Mouse (Mus musculus) forebrain, embryonic 10.5 days (tissue): ENCODE data around the gene Pom121l2. TPM values are rescaled to one million over a fixed set of nuclear protein-coding genes. Genes with fewer than 3 reads are reported as not detected.

Experiments
- DNase-seq: peaks from one replicate; pipeline ENCODE4 v3.0.0-alpha.2; 2017; ENCODE audit warnings: low spot score; ENCODE audit errors: extremely low spot score
- H3K27ac ChIP-seq: fragments of 300-500 bp; sonication (generic); 2 replicates; pipeline ENCODE4 v1.5.1; 2016; ENCODE audit warnings: mild to moderate bottlenecking
- H3K27me3 ChIP-seq: fragments of 300-500 bp; sonication (generic); 2 replicates; pipeline ENCODE4 v1.6.1; 2016; ENCODE audit warnings: mild to moderate bottlenecking; ENCODE audit not compliant: poor library complexity, severe bottlenecking
- H3K36me3 ChIP-seq: fragments of 300-500 bp; sonication (generic); replicated peaks from 2 replicates; pipeline ENCODE4 v1.6.1; 2016; ENCODE audit warnings: mild to moderate bottlenecking, moderate library complexity
- H3K4me1 ChIP-seq: fragments of 300-500 bp; sonication (generic); 2 replicates; pipeline ENCODE4 v1.6.1; 2016
- H3K4me3 ChIP-seq: fragments of 300-500 bp; sonication (generic); 2 replicates; pipeline ENCODE4 v1.5.1; 2016; ENCODE audit warnings: mild to moderate bottlenecking, moderate library complexity
- H3K9me3 ChIP-seq: fragments of 300-500 bp; sonication (generic); 2 replicates; pipeline ENCODE4 v1.6.1; 2016; ENCODE audit warnings: mild to moderate bottlenecking, moderate library complexity
- WGBS: fragments of 180-500 bp; shearing (Covaris S2); methylation state at CpG from one replicate; pipeline ENCODE4 v1.1.7; 2016; 5-methylcytosine and 5-hydroxymethylcytosine counted together
- polyA plus RNA-seq: library from polyadenylated mRNA; unstranded; fragments of >200 nt; fragmentation: Nextera tagmentation; extraction: Ambion mirVana; gene quantifications from 2 replicates; pipeline ENCODE4 v1.2.1, GENCODE M21; 2016

The Pom121l2 gene
- polyA plus RNA-seq = 0.09 TPM in 1 of 2 replicates, not detected in the other

DNA sequence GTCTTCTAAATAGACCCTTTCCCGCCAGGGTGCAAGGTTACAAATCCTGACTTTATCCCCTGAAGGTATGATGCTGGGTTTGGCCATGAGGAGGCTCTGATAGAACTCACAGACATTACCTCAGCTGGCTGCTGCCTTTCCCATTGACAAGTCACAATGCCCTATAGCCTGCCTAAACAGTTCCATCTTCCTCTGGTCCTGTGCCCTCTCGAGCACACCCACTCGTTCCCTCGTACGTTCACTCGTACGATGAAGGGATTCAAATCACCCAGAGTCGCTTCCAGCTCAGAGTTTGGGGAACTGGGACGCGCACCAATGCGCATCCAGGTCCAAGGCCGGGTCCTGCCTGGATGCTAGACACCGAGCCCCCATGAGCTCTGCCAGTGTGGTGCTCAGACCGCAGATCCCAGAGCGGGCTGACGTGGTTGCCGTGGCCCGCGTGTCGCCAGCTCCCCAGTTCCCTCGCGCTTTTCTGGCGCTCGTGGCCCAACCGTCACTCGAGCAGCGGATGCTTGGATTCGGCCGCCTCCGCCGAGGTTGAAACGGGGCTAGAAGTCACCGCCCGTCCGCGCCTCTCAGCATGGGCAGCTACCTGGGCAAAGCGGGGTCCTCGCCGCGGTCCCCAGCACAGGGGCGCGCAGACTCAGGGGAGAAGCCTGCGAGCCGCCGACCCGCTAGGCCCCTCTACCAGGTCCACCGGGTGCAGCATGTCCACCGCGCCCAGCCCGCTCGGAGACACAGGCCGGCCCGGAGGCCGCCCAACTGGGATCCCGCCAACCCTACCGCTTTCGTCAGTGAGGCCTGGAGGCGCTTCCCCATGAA lies at the start of gene Pom121l2:
Gene Pom121l2, plus strand, starts transcription at position 214 of the 822 bp plus-strand sequence.
- Histone ChIP-seq H3K27me3 (peaks cover 85% of the 10 kb centered on the region), H3K27ac (peak within 1 kb of the TSS; percentile 81)
- WGBS = under 1% methylated on average over 58 of the region's 58 CpGs

DNA sequence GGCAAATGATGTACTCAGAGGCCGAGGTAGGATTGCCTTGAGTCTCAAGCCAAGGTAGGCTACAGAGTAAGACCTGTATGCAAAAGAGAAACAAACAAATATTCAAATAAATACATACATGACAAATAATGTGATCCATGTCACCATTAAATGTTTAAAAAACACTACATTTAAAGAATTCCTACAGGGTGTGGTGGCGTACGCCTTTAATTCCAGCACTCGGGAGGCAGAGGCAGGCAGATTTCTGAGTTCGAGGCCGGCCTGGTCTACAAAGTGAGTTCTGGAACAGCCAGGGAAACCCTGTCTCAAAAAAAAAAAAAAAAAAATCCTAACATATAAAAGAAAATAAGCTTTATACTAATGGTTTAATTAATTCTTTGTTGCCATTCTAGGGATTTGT lies 49.3 kb upstream of the Pom121l2 start:
- Histone ChIP-seq H3K36me3 (no peaks in the 10 kb centered on the region), H3K4me1 (peaks cover 36% of the 10 kb centered on the region), H3K27me3 (no peaks in the 10 kb centered on the region), H3K4me3 (peak overlapping the region; percentile 38), H3K9me3 (no peaks in the 10 kb centered on the region), H3K27ac (no peak overlapping the region)
- 39% methylated on average over 6 of the region's 6 CpGs for WGBS
- DNase-seq = no peak

More for the DNA sequence above, at the start of gene Pom121l2:
- DNase-seq = peak; percentile 59
- Histone ChIP-seq H3K4me3 (peak within 1 kb of the TSS; percentile 73), H3K4me1 (peaks cover 15% of the 10 kb centered on the region), H3K9me3 (no peaks in the 10 kb centered on the region), H3K36me3 (no peaks in the 10 kb centered on the region)

DNA sequence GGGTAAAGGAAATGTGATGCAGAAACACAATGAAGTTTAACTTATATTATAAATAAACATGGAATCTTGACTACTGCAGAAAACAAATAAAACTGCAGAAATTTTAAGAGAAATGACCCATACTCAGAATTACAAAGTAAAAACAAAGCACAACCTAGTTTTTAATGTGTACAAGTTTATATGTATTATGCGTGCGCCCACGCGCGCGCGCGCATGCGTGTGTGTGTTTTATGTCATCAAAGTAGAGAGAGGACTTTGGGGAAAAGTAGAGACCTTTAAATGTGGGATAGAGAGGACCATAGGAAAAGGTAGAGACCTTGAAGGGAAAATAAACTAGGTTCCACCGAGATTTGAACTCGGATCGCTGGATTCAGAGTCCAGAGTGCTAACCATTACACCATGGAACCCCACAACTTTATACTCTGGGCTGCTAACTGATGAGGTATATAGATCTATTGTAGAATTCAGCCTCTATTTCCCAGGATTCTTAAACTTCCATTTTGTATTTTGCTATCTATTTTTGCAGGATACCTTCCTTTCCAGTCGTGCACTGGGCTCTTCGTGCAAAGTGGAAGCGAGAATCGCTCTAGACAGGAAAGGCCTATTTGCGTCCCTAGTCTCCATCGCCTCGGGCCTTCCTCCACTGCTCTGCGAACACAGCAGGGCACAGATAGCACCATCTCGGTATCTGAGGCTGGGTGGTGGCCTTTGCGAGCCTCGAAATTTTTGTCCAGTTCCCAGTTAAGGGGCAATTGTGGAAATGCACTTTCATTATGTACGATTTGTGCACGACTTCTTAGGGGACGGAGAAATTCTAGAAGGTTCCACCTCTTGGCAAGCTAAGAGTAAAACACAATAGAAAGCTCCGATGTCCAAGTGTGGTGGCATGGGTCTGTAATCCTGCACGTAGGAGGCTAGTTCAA lies 47.1 kb upstream of the Pom121l2 start:
- 3% methylated on average over 28 of the region's 28 CpGs for WGBS
- no peaks in the 10 kb centered on the region for H3K36me3 ChIP-seq
- no peak for DNase-seq
- peak overlapping the region; percentile 53 for H3K4me3 ChIP-seq
- H3K27me3 ChIP-seq = no peaks in the 10 kb centered on the region
- H3K9me3 ChIP-seq = no peaks in the 10 kb centered on the region
- peaks cover 40% of the 10 kb centered on the region for H3K4me1 ChIP-seq
- H3K27ac ChIP-seq = peak overlapping the region; percentile 69; the same call in 1 of the 2 replicates

DNA sequence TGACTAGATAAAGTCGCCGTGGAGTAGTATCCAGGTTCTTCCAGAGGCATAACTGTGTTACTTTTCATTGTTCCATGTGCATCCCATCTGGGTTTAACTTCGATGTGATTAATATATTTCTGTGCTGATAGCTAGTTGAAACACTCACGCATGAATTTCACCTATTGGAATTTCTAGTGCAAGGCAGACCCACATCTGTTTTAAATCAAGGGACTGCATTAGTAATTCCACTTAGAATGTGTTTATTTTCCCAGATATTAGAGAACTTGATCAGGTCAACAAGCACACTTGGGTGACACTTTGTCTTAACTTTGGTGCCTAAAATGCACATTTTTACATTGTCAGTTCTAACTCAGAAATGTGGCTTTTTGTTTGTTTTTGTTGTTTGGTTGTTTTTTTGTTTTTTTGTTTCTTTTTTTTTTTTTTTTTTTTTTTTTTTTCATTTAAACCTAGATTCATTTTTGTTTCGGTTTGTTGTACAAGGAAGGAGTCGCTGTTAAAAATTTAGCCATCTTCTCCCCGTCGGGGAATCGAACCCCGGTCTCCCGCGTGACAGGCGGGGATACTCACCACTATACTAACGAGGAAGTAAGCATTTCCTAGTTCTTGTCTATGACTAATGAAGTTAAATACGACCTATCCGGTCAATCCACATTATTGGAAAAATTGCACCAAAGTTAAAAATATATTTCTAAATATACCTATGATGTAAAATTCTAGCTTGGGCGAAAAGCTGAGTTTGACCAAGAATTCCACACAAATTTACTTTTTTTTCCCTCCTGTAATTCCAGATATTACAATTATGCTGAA lies 45.8 kb upstream of the Pom121l2 start:
- DNase-seq = peak; percentile 82
- 11% methylated on average over 17 of the region's 17 CpGs for WGBS
- Histone ChIP-seq H3K27ac (no peak overlapping the region), H3K27me3 (no peaks in the 10 kb centered on the region), H3K4me3 (peak overlapping the region; percentile 53), H3K4me1 (peaks cover 39% of the 10 kb centered on the region), H3K36me3 (no peaks in the 10 kb centered on the region), H3K9me3 (no peaks in the 10 kb centered on the region)

DNA sequence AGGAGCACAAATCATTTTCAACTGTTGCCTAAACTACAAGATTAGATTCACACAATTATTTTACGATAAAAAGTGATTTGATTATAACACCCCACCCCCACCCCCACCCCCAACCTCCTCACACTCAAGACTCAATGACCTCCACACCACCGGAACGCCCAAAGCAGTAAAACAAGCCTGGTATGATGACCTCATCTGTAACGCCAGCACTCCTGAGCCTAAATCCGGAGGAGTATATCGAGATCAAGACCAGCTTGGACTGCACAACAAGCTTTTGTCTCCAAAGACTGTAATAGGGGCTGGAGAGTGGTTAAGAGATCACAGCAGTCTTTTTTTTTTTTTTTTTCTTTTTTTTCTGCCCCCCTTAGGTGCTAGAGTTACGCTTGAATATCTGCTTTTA lies 45.2 kb upstream of the Pom121l2 start:
- WGBS = 3% methylated on average over 7 of the region's 7 CpGs
- Histone ChIP-seq H3K4me3 (peak overlapping the region; percentile 53), H3K9me3 (no peaks in the 10 kb centered on the region), H3K36me3 (no peaks in the 10 kb centered on the region), H3K27ac (no peak overlapping the region), H3K27me3 (no peaks in the 10 kb centered on the region), H3K4me1 (peaks cover 39% of the 10 kb centered on the region)
- DNase-seq = no peak

DNA sequence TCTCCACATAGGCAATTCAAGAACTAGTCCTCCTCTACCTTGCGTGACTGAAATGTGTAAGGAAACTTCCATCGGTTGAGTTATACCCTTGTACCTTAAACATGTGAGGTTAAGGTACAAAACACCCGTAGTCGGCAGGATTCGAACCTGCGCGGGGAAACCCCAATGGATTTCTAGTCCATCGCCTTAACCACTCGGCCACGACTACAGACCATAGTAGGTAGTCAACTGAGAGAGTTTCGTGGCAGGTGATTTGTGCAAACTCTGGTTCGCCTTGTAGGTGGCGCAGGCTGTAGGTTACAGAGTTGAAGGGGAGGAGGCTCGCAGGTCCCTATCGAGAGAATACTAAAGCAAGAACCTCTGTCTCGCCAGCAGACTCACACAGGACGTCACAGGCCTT lies 44.0 kb upstream of the Pom121l2 start:
- 0% methylated on average over 17 of the region's 17 CpGs for WGBS
- H3K9me3 ChIP-seq = no peaks in the 10 kb centered on the region
- no peak overlapping the region for H3K27ac ChIP-seq
- no peaks in the 10 kb centered on the region for H3K36me3 ChIP-seq
- H3K4me1 ChIP-seq = peaks cover 41% of the 10 kb centered on the region
- H3K27me3 ChIP-seq = no peaks in the 10 kb centered on the region
- H3K4me3 ChIP-seq = peak overlapping the region; percentile 53
- peak; percentile 89 for DNase-seq

DNA sequence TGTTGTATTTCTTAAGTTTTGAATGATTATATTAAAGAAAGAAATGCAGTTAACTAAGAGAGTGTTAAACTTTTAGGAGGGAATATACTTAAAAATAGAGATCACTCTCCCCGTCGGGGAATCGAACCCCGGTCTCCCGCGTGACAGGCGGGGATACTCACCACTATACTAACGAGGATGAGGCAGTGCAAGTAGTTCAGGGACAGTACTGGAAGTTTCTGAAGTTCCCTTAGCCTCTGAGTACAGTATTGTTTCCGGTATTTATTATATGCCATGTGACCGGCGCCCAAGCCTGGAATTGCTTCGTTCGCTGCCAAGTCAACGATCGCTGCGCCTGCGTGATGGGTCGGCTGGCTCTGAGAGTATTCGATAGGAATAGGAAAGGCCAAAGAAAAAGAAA lies 40.8 kb upstream of the Pom121l2 start:
- Histone ChIP-seq H3K27me3 (no peaks in the 10 kb centered on the region), H3K27ac (peak overlapping the region; percentile 71; the same call in 1 of the 2 replicates), H3K4me1 (peaks cover 26% of the 10 kb centered on the region), H3K36me3 (no peaks in the 10 kb centered on the region), H3K4me3 (peak overlapping the region; percentile 60), H3K9me3 (no peaks in the 10 kb centered on the region)
- 0% methylated on average over 19 of the region's 19 CpGs for WGBS
- DNase-seq = peak; percentile 90

DNA sequence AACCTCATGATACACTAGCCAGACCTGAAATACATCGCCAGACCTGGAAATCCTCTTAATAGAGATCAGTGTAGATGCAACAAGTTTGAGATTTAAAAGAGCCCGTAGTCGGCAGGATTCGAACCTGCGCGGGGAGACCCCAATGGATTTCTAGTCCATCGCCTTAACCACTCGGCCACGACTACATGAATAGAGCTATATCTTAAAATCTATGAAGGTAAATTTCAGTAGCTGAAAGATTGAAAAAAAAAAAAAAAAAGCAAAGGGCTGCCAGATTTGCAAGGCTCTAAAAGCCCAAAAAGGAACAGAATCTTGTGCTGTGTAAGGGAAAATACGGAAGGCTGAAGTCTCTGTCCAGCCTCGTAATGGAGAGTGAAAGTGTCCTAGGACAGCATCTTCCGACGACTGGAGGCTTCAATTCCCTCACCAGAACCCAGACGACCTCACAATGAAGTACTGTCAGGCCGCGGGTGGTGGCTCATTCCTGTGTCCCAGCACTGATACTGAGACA lies 40.1 kb upstream of the Pom121l2 start:
- Histone ChIP-seq H3K27me3 (no peaks in the 10 kb centered on the region), H3K9me3 (no peaks in the 10 kb centered on the region), H3K4me3 (peak overlapping the region; percentile 60), H3K27ac (peak overlapping the region; percentile 71; the same call in 1 of the 2 replicates), H3K36me3 (no peaks in the 10 kb centered on the region), H3K4me1 (peaks cover 24% of the 10 kb centered on the region)
- DNase-seq = peak; percentile 77
- 0% methylated on average over 16 of the region's 16 CpGs for WGBS

DNA sequence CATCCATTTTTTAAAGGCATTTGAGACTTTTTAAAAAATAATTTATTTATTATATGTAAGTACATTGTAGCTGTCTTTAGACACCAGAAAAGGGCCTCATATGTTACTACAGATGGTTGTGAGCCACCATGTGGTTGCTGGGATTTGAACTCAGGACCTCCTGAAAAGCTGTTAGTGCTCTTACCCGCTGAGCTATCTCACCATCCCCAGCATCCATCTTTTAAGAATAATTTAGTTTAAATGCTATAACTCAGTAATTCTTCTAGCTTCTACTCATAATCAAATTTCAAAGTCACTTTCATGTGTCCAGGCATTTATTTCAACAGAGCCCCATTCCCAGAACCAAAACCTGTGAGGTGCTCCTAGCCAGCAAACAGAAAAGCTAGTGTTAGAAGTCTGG lies 37.4 kb upstream of the Pom121l2 start:
- Histone ChIP-seq H3K9me3 (no peaks in the 10 kb centered on the region), H3K27me3 (no peaks in the 10 kb centered on the region), H3K4me3 (no peak overlapping the region), H3K4me1 (peaks cover 23% of the 10 kb centered on the region), H3K36me3 (peaks cover 21% of the 10 kb centered on the region), H3K27ac (no peak overlapping the region)
- 76% methylated on average over 1 of the region's 1 CpGs for WGBS
- no peak for DNase-seq

DNA sequence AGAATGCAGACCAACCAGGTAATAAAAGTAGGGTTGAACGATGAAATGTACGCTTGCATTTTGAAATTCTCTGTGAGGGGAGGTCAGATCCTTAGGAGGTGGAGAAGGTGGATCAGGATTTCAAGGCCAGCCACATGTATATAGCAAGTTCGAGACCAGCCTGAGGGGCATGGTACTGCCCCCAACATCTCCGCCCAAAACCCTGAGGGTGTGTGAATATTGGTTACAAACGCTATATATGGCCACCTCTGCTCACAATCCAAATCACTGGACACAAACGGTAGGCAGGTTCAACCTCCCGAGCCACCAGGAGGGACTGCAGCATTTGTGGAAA lies 36.4 kb upstream of the Pom121l2 start:
- Histone ChIP-seq H3K36me3 (peaks cover 30% of the 10 kb centered on the region), H3K9me3 (no peaks in the 10 kb centered on the region), H3K27me3 (no peaks in the 10 kb centered on the region), H3K27ac (peak overlapping the region; percentile 95), H3K4me1 (peaks cover 23% of the 10 kb centered on the region), H3K4me3 (peak overlapping the region; percentile 91)
- 1% methylated on average over 7 of the region's 7 CpGs for WGBS
- DNase-seq = no peak

DNA sequence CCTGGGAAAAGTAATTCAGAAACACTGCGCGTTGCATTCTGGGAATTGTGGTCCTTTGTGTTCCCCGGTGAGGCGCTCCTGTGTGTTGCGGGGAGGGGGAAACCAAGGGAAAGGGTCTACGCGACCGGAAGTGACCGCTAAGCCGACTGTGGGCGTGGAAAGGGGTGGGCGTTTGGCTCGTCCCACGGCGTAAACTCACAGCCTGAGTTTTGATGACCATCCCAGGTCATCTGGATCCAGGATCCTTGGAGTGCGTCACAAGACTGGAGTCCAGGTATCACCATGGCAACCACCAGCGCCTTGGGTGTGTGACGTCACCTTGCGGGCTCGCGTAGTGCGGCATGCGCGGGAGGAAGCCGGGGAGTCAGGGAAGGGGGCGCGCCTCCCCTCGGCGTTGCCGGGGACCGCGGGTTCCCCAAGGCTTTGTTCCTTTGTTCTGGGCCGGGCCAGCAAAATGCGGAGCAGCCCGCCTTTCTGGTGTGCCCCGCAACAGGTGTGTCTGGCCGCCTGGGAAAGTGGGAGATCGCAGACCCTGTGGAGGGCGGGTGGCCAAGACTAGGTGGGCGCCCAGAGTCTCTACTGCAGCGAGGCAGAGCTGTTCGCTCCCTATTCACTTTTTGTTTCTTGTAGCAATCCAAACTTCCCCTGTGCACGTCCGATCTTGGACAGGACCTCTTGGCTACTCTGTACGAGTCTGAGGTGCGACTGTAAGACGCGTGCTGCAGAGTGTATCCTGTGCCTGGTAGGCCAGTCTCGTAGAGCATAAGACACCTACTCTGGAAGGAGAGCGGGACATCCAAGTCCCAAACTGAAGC lies 35.9 kb upstream of the Pom121l2 start, which contains the start of gene Zfp184:
Gene Zfp184, plus strand, starts transcription at position 169 of the 815 bp plus-strand sequence.
- DNase-seq = peak; percentile 95
- H3K4me3 ChIP-seq = peak within 1 kb of the TSS; percentile 91
- H3K36me3 ChIP-seq = peaks cover 36% of the 10 kb centered on the region
- WGBS = under 1% methylated on average over 50 of the region's 50 CpGs
- no peaks in the 10 kb centered on the region for H3K9me3 ChIP-seq
- peaks cover 23% of the 10 kb centered on the region for H3K4me1 ChIP-seq
- no peaks in the 10 kb centered on the region for H3K27me3 ChIP-seq
- peak within 1 kb of the TSS; percentile 95 for H3K27ac ChIP-seq
